Comparison of ENCODE assay signal across 10 mouse cellular contexts in the genomic region with DNA sequence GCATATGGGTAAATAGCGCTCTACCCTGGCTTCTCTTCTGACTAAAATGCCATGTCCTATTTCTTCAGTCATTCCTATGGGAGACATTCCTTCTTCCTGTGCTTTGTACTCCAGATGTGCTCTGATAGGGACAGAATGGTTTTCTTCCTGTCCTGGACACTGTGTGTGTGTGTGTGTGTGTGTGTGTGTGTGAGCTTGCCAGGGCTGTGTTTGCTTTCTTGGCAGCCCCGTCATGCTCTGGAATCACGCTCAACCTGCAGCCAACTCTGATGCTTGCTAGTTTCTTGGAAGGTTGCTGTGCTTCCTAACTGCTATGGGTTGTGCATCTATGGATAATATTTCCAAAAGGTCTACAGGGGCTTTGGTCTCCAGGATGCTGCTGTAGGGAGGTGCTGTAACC. TPM values are rescaled to one million over a fixed set of nuclear protein-coding genes. Genes with fewer than 3 reads are reported as not detected.
DNase-seq lines count a peak whose midpoint lies in the region; ATAC-seq lines count a peak whose summit lies in the region.
"Had no signal": no experiment of that assay in that cellular context is flagged by ENCODE, and none has a peak within 500 bp of the region (broad histone marks: within the 10 kb centered on the region; RNA-seq: fewer than 3 reads in every experiment).

No protein-coding gene starts in this region.

- no peak overlapping the region for H3K4me2 ChIP-seq in kidney, embryonic 15.5 days
- H3K4me2 ChIP-seq in heart, embryonic 15.5 days: no peak overlapping the region
- H3K4me2 ChIP-seq in intestine, embryonic 15.5 days (replicated peaks): no peak overlapping the region

- H3K27me3 ChIP-seq in kidney, embryonic 15.5 days: peaks cover 2% of the 10 kb centered on the region; the same call in 1 of the 2 replicates
- H3K27me3 ChIP-seq in heart, embryonic 15.5 days: no peaks in the 10 kb centered on the region
- H3K27me3 ChIP-seq in intestine, embryonic 15.5 days (replicated peaks): no peaks in the 10 kb centered on the region

- 78% methylated on average over 3 of the region's 3 CpGs for WGBS in kidney, embryonic 15.5 days
- WGBS in heart, embryonic 15.5 days: 67% methylated on average over 3 of the region's 3 CpGs
- 69% methylated on average over 3 of the region's 3 CpGs for WGBS in intestine, embryonic 15.5 days

- DNase-seq in gastrocnemius, postnatal 10 days: peak; percentile 24
- no peak for DNase-seq in gastrocnemius, postnatal 4 days (ENCODE audit: low spot score in 2 of 2)
- peak; percentile 16 to 21 for DNase-seq in kidney, postnatal 4 days
- DNase-seq in lung, postnatal 14 days: peak; percentile 63
- DNase-seq: adrenal gland, postnatal 14 days; spleen, adult 18-20 months had no signal

- no peak for ATAC-seq in kidney, embryonic 15.5 days (replicated peaks; ENCODE audit: low FRiP score)
- ATAC-seq in heart, embryonic 15.5 days (replicated peaks; ENCODE audit: insufficient number of reproducible peaks, insufficient read depth, low FRiP score, low read depth): 0 out of 2 replicates have a peak, but pooled peaks have one; percentile 18
- no peak for ATAC-seq in intestine, embryonic 15.5 days

- no peak overlapping the region for H3K4me3 ChIP-seq in kidney, embryonic 15.5 days (replicated peaks)
- H3K4me3 ChIP-seq in heart, embryonic 15.5 days: no peak overlapping the region
- H3K4me3 ChIP-seq in intestine, embryonic 15.5 days (replicated peaks): no peak overlapping the region

- no peaks in the 10 kb centered on the region for H3K36me3 ChIP-seq in kidney, embryonic 15.5 days
- H3K36me3 ChIP-seq in heart, embryonic 15.5 days: no peaks in the 10 kb centered on the region
- H3K36me3 ChIP-seq in intestine, embryonic 15.5 days: no peaks in the 10 kb centered on the region

- H3K4me1 ChIP-seq in kidney, embryonic 15.5 days: peaks cover 6% of the 10 kb centered on the region; the same call in 1 of the 2 replicates
- peaks cover 14% of the 10 kb centered on the region for H3K4me1 ChIP-seq in heart, embryonic 15.5 days (replicated peaks)
- 0 out of 2 replicates have a peak, but pooled peaks cover 2% of the 10 kb centered on the region for H3K4me1 ChIP-seq in intestine, embryonic 15.5 days (replicated peaks)

- H3K27ac ChIP-seq in kidney, embryonic 15.5 days: no peak overlapping the region
- H3K27ac ChIP-seq in heart, embryonic 15.5 days: no peak overlapping the region
- no peak overlapping the region for H3K27ac ChIP-seq in intestine, embryonic 15.5 days
- H3K27ac ChIP-seq: liver, embryonic 14.5 days had no signal

- no peak overlapping the region for H3K9ac ChIP-seq in kidney, embryonic 15.5 days
- H3K9ac ChIP-seq in heart, embryonic 15.5 days: no peak overlapping the region
- H3K9ac ChIP-seq in intestine, embryonic 15.5 days: no peak overlapping the region
- H3K9ac ChIP-seq: liver, embryonic 14.5 days had no signal

- no peaks in the 10 kb centered on the region; the same call in 1 of the 2 replicates for H3K9me3 ChIP-seq in kidney, embryonic 15.5 days (replicated peaks)
- no peaks in the 10 kb centered on the region for H3K9me3 ChIP-seq in heart, embryonic 15.5 days (replicated peaks)
- no peaks in the 10 kb centered on the region for H3K9me3 ChIP-seq in intestine, embryonic 15.5 days

RNA-seq across cellular contexts. Expression of gene Spon1, which starts 9.1 kb away (rescaled TPM):
- 1 to 10 TPM; 5.1 to 5.6 TPM for total RNA-seq in gastrocnemius, postnatal 10 days (2021)
- 1 to 10 TPM; 6.1 to 7.1 TPM for total RNA-seq in gastrocnemius, postnatal 4 days (2021)
- polyA plus RNA-seq in kidney, embryonic 15.5 days (2015; fragmentation: Nextera tagmentation; extraction: Ambion mirVana): 12.8 and 13.9 TPM in 2 replicates
- 57.4 and 68.4 TPM in 2 replicates for polyA plus RNA-seq in heart, embryonic 15.5 days (2015; fragmentation: Nextera tagmentation; extraction: Ambion mirVana)
- polyA plus RNA-seq in intestine, embryonic 15.5 days (2015; fragmentation: Nextera tagmentation; extraction: Ambion mirVana): 11.9 and 12.9 TPM in 2 replicates

Comparison
In these comparisons a context has a peak if more than half of its experiments do, and no peak if none do; other contexts are left out.
1. DNase-seq: peak in gastrocnemius, postnatal 10 days (single experiment), kidney, postnatal 4 days (2 of 2) and lung, postnatal 14 days (single experiment); none in gastrocnemius, postnatal 4 days (0 of 2).